Mouse (Mus musculus): Measurements from ENCODE around the gene Gif. TPM values are rescaled to one million over a fixed set of nuclear protein-coding genes. Genes with fewer than 3 reads are reported as not detected.

The Gif gene
- polyA plus RNA-seq, 1 experiment: not detected

GRCm38 (mm10) chr19:11810856-11811255 lies 63.5 kb downstream of the Gif start:
- TF ChIP-seq CTCF (IDR thresholded peaks at IDR 0.05; ENCODE audit: low read depth, low read length): no peak
- TF ChIP-seq POLR2A (IDR thresholded peaks at IDR 0.05; ENCODE audit: borderline replicate concordance, low read depth, low read length): no peak
- H3K4me3 ChIP-seq (ENCODE audit: insufficient read depth, low read length): no peak overlapping the region
- peaks cover 65% of the 10 kb centered on the region for H3K4me1 ChIP-seq (ENCODE audit: control insufficient read depth, insufficient read depth, low read length)
- H3K27ac ChIP-seq (ENCODE audit: insufficient read depth, low read depth, low read length): 0 out of 2 replicates have a peak overlapping the region, but pooled peaks have one; percentile 6

- H3K4me1 ChIP-seq (ENCODE audit: control insufficient read depth, insufficient read depth, low read length): peaks cover 62% of the 10 kb centered on the region
- H3K27ac ChIP-seq (ENCODE audit: insufficient read depth, low read depth, low read length): no peak overlapping the region
- no peak for TF ChIP-seq POLR2A (IDR thresholded peaks at IDR 0.05; ENCODE audit: borderline replicate concordance, low read depth, low read length)
- H3K4me3 ChIP-seq (ENCODE audit: insufficient read depth, low read length): no peak overlapping the region
Measured at GRCm38 (mm10) chr19:11811688-11812365, 64.5 kb downstream of the Gif start.

Other genes with a start within 250 kb of the Gif start
- gene Ms4a6b, start 231.0 kb upstream of the Gif start, polyA plus RNA-seq (2012; ENCODE audit: insufficient read depth, insufficient read length, missing spikeins): 338 and 351 TPM in 2 replicates
- gene Ms4a4d, start 210.8 kb upstream of the Gif start, polyA plus RNA-seq (2012; ENCODE audit: insufficient read depth, insufficient read length, missing spikeins): not detected in 2 replicates
- 323 and 344 TPM in 2 replicates for gene Ms4a6d, start 142.7 kb upstream of the Gif start, polyA plus RNA-seq (2012; ENCODE audit: insufficient read depth, insufficient read length, missing spikeins)
- not detected in 2 replicates for gene Ms4a2, start 123.8 kb upstream of the Gif start, polyA plus RNA-seq (2012; ENCODE audit: insufficient read depth, insufficient read length, missing spikeins)
- gene Ms4a3, start 106.7 kb upstream of the Gif start, polyA plus RNA-seq (2012; ENCODE audit: insufficient read depth, insufficient read length, missing spikeins): not detected in 2 replicates
- not detected in 2 replicates for gene Oosp2, start 87.0 kb upstream of the Gif start, polyA plus RNA-seq (2012; ENCODE audit: insufficient read depth, insufficient read length, missing spikeins)
- not detected in 2 replicates for gene Oosp1, start 56.4 kb upstream of the Gif start, polyA plus RNA-seq (2012; ENCODE audit: insufficient read depth, insufficient read length, missing spikeins)
- not detected in 2 replicates for gene Oosp3, start 50.5 kb upstream of the Gif start, polyA plus RNA-seq (2012; ENCODE audit: insufficient read depth, insufficient read length, missing spikeins)
- 19.2 and 20.8 TPM in 2 replicates for gene Mrpl16, start 22.8 kb downstream of the Gif start, polyA plus RNA-seq (2012; ENCODE audit: insufficient read depth, insufficient read length, missing spikeins)
- gene Stx3, start 71.8 kb downstream of the Gif start, polyA plus RNA-seq (2012; ENCODE audit: insufficient read depth, insufficient read length, missing spikeins): 23.1 and 28.0 TPM in 2 replicates
- gene Olfr1417, start 91.7 kb downstream of the Gif start, polyA plus RNA-seq (2012; ENCODE audit: insufficient read depth, insufficient read length, missing spikeins): not detected in 2 replicates
- gene Olfr1418, start 113.5 kb downstream of the Gif start, polyA plus RNA-seq (2012; ENCODE audit: insufficient read depth, insufficient read length, missing spikeins): not detected in 2 replicates
- not detected in 2 replicates for gene Olfr1419, start 127.6 kb downstream of the Gif start, polyA plus RNA-seq (2012; ENCODE audit: insufficient read depth, insufficient read length, missing spikeins)
- gene Olfr1420, start 139.0 kb downstream of the Gif start, polyA plus RNA-seq (2012; ENCODE audit: insufficient read depth, insufficient read length, missing spikeins): not detected in 2 replicates
- 26.7 and 31.3 TPM in 2 replicates for gene Patl1, start 164.8 kb downstream of the Gif start, polyA plus RNA-seq (2012; ENCODE audit: insufficient read depth, insufficient read length, missing spikeins)
- 32.9 and 34.7 TPM in 2 replicates for gene Osbp, start 218.4 kb downstream of the Gif start, polyA plus RNA-seq (2012; ENCODE audit: insufficient read depth, insufficient read length, missing spikeins)

Data from bone marrow macrophage, adult 2 months (primary cell).